Mouse (Mus musculus) liver, embryonic 14.5 days (tissue): ENCODE data around the gene Nthl1.

Experiments used
- CTCF ChIP-seq: IDR thresholded peaks from 2 replicates; pipeline ENCODE4 v1.5.1; 2016; ENCODE audit warnings: antibody characterized with exemption, low read depth, control low read depth
- EP300 ChIP-seq: IDR thresholded peaks from 2 replicates; pipeline ENCODE4 v1.6.1; 2016; ENCODE audit warnings: antibody characterized with exemption, low read depth

DNA sequence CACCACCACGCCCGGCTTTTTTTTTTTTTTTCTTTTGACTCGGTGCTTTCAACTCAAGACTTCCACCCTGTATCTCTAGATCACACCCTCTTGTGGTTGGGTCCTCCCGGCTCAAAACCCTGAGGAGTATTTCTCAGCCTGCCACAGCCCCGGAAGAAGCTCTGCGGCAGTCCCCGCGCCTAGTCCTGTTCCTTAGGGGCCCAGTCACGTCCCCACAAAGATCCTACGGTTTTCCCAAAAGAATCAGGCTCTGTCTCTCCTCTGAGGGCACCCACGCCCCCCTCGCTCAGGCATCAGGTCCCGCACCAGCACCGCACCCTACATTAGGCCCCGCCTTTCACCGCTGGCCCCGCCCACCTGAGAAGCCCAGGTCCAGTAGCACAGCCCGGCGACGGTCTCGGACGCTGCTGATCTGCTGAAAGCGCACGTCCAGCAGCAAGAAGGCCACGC lies 54.7 kb downstream of the Nthl1 start:
- TF ChIP-seq CTCF (no peak), EP300 (no peak)
